Mouse (Mus musculus): ENCODE measurements around the gene Mrto4.
A peak's percentile ranks its signal among the peaks of the same experiment; 100 is the strongest.
"Not testable (repeated sequence)": the region's sequence is repeated elsewhere in the genome, so short reads cannot be mapped to it uniquely, and the experiment has no call there.

Mrto4 gene

DNA sequence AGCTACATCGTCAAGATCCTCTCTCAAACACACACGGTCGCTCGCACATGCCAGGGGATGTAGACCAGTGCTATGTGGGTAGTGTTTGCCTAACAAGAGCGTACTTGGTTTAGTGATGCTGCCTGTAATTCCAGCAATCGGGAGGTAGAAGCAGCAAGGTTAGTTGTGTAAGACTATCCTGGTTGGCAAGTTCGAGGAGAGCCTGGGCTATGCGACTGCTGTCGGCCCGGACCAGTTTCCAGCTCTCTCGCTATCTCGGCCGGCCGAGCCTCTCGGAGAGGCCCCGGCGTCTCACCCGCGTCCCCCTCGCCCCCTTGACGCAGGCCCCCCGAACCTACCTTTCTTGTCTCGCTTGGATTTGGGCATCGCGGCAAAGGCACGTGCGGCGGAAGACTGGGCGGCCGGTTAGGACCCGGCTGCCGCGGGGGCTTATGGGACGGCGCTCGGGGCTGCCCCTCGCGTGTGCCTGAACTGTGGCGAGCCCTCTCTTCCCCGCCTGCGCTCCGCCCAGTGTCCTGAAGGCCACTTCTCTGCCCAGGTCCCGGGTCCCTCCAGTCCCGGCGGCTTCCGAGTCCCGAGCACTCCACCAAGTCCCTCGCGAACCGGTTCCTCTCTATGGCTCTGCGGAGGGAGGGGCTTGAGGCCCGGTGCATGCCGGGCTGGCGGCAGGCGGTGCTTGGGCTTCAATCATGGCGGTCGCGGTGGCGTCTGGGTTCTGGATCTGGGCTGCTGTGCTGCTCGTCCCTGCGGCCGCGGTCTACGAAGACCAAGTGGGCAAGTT lies at the start of gene Mrto4, which contains the start of the genes Emc1 and Ubr4:
Mrto4 (minus strand) TSS at position 646 of the 781 bp plus-strand sequence.
Emc1 (plus strand) TSS at position 657 of the 781 bp plus-strand sequence.
Ubr4 (plus strand) TSS at position 679 of the 781 bp plus-strand sequence.
- DNase-seq (ENCODE audit: low read depth), result peak; percentile 82

DNA sequence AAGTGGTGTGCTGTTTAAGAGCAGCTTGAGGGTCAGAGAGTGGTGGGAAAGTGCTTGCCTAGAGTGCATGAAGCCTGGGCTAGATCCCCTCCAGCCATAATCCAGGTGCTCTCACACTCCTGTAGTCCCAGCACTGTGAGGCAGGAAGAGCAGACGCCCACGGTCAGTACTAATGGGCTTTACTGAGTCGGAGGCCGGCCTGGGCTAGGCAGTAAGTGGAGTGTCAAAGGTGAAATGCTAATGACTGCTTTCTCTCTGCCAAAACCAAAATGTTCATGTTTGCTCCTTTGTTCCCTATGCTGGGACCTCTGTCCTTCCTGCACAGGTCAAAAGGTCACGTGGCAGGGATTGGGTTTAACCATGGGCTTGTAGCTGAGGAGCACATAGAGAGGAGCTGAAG lies 48.1 kb upstream of the Mrto4 start:
- DNase-seq (ENCODE audit: low read depth), result no peak

DNA sequence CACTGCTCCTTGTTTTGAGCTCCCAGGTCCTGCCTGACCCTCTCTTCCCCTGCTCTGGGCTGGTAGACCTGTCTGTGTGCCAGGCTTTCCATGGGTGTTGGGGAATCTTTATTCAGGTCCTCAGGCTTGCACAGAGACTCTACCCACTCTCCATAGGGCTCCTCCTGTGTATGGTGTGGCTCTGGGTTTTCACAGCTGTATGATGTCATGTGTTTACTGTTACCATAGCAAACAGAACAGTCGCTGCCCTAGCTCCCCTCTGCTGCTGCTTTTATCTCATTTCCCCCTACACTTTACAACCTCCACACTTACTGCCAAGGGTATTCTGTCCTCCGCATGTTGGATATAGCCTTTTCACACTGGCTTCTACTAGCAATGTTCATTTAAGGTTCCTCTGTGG lies 43.1 kb upstream of the Mrto4 start:
- DNase-seq (ENCODE audit: low read depth), result no peak

DNA sequence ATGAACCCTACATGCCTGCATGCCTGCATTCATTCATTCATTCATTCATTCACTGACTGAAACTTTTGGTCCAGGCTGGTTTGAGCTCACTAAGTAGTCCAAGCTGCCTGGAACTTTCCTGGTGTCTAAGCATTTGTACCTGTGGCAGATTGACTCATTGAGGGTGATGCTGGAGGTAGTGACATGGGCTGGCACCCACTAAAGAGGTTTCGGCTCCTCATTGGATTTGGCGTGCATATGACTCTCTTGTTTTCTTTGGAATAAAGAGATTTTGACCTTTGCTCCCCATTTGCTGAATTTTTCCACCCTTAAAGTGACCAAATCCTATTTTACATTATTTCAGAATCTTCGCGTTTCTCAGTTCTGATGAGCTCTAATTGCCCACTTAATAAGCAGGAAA lies 37.2 kb upstream of the Mrto4 start:
- no peak for DNase-seq (ENCODE audit: low read depth)

DNA sequence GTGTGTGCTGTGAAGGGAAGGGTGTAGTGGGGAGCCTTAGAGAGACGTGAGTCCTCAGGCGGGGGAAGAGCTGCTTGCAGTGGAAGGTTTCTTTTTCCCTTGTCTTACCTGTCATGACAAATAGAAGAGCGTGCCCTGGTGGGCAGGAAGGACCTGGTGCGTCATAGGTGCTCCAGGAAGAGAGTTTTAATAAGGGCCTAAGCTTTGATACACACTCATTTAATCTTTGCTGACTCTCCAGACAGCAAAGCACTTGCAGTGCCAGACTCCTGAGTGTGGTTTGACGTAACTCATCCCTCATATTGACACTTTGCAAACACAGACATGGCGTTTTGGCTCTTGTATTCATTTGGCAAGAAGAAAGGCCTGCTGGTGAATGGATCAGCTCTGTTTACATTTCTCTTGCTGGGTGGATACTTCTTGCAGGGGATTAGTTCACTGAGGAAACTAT lies 34.5 kb upstream of the Mrto4 start:
- DNase-seq (ENCODE audit: low read depth), result peak; percentile 73

GRCm38 (mm10) chr4:139385841-139386240 lies 33.5 kb upstream of the Mrto4 start:
- DNase-seq (ENCODE audit: low read depth), result not testable (repeated sequence)

DNA sequence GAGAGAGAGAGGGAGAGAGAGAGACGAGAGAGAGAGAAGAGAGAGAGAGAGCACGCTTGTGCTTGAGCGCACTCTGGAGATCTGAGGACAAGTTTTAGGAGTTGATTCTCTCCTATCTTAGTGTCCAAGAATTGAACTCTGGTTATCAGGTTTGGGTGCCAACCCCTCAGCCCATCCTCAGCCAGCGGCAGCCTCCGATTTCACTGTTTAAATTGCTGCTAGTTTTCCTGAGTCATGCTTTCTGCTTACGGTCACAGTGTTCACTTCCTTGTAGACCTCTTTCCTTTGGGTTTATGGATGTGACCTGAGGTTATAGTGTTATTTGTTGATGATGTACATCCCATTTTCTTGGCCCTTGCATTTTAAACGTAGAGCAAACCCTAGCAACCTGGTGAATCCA lies 29.9 kb upstream of the Mrto4 start:
- DNase-seq (ENCODE audit: low read depth), result peak; percentile 2

DNA sequence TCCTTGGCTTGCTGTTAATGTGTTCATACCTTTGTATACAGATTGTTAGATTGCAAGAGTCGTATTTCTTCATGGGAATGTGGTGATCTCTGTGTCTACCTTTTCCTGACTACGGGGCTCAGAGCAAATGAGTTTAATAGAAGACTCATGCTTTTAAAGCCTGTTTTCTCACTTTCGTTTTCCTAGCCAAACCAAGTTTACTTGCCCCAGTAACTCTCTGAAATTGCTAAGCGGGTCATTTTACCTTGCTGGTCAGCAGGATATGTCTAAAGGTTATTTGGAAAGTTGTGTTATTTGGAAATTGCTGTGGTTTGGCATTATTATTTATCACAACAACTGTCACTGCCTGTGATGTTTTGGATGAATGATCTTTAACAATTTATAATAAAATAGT lies 29.1 kb upstream of the Mrto4 start:
- no peak for DNase-seq (ENCODE audit: low read depth)

DNA sequence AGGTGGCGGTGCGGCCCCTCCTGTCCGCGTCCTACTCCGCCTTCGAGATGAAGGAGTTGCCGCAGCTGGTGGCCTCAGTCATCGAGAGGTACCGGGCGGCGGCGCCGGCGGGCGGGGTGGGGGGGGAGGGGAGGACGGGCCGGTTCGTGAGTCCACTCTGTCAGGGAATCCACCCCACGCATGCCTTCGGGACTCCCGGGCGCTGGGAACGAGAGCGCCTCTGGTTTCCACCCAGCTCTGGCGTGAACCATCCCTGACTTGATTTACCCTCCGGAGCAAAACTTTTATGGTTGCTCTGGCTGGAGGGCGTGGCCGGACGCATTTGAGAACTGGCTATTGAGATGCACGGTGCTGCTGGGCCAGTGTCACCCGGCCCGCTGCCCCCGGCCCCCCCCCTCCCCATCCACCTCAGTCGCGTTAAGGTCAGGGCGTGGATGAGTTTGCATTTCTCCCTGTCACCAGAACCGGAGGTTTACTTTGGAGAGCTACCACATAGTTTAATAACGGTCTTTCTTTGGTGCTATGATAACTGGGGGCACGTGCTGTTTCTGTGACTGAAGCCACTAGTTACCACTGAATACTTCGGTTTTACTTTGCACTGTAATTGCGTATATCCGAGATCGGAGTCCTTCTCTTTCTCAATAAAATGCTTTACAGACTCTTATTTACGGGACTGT lies 28.5 kb upstream of the Mrto4 start:
- DNase-seq (ENCODE audit: low read depth), result peak; percentile 2

DNA sequence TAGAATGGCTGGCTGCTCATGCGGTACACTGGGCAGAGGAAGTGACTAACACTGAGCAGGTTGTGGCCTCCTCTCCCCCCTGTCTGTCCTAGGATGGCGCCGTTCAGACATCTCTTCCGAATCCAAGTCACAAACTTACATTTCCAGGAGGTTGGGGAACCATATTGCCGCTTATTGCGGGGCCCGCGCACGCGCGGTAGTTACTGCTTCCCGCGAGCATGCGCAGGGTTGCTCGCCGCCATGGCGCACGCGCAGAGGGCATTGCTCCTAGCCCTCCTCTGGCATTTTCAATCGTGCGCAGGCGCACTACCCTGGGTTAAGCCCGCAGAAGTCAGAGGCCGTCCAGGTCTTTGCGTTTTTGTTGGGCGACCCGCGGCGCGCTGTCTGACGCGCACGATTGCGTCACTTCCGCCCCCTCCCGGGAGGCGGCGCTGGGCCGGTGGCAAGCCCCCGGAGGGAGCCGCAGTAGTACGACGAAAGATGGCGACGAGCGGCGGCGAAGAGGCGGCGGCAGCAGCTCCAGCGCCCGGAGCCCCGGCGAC lies 27.9 kb upstream of the Mrto4 start:
- peak; percentile 98 for DNase-seq (ENCODE audit: low read depth)

DNA sequence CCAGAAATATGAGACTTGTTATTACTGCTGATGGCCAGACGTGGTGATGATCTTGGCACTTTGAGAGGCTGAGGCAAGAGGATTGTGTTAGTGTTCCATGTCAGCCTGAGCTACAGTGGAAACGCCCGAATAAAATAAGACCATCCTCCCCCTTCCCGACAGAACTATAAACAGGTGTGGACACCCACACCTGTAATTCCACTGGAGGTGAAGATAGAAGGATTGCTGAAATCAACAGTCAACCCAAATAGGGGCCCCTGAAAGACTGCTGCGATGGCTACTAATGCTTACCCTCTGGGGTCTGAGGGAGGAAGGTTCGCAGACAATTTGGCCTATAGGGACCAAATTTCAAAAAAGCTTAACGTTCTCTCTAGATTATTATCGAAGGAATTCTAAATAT lies 27.3 kb upstream of the Mrto4 start:
- DNase-seq (ENCODE audit: low read depth), result peak; percentile 31

DNA sequence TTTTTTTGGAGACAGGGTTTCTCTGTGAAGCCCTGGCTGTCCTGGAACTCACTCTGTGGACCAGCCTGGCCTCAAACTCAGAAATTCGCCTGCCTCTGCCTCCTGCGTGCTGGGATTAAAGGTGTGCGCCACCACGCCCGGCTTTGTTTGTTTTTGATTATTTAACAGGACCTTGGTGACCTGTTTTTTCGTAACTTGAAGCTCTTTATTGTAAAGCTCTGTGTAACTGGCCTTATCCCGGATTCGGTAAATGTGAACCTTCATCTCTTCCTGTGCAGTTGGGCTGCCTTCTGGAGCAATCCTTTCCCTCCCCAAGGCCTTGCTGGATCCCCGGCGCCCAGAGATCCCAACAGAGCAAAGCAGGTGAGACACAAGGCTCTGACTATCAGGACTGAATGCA lies 21.2 kb upstream of the Mrto4 start:
- DNase-seq (ENCODE audit: low read depth), result no peak

GRCm38 (mm10) chr4:139373130-139373529 lies 20.8 kb upstream of the Mrto4 start:
- DNase-seq (ENCODE audit: low read depth), result no peak

DNA sequence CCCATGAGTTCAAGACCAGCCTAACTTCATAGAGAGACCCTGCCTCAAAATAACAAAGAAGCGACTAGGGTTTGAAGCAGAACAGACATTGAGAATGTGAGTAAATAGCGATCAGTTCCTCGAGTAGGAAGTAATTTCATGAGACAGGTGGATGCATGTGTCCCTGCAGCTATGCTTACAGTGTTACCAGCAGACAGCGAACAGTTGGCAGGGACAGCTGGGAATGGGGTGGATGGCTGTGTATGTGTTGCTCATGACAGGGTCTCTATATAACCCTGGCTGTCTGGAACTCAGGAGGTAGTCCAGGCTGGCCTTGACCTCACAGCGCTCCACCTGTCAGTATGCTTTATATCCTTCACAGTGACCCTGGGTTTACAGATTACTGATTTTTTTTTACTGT lies 15.7 kb upstream of the Mrto4 start:
- DNase-seq (ENCODE audit: low read depth), result no peak

GRCm38 (mm10) chr4:139367336-139367735 lies 15.0 kb upstream of the Mrto4 start:
- DNase-seq (ENCODE audit: low read depth), result no peak

GRCm38 (mm10) chr4:139360761-139361548 lies 8.6 kb upstream of the Mrto4 start:
- DNase-seq (ENCODE audit: low read depth), result no peak

GRCm38 (mm10) chr4:139357211-139357610 lies 4.8 kb upstream of the Mrto4 start:
- no peak for DNase-seq (ENCODE audit: low read depth)

GRCm38 (mm10) chr4:139352832-139353231 lies 456 bp upstream of the Mrto4 start:
- DNase-seq (ENCODE audit: low read depth), result no peak

DNA sequence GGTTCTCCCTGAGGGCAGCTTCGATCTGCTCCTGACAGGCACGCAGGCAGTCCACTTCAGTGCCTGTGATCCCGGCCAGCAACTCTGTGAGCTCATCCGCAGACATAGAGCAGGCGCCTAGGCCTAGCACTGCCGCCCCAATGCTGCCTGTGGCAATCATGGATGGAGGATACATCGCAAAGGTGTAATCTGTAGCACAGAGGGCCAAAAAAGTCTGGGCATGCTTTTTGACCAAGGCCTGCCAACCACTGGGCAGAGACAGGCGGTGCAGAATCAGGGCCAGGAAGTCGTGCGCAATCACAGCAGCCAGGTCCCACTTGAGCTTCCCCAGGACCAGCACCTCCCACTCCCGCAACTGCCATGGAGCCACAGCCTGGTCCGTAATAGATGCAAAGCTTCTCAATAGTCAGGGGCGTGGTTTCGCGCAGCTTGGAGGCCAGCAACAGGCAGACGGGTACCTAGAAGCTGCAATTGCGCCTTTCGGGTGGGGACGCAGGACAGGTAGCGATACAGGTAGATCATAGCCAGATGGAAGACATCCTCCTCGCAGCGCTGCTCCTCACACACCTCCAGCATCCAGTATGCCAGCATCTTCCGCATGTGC lies 6.9 kb downstream of the Mrto4 start:
- DNase-seq (ENCODE audit: low read depth), result no peak

DNA sequence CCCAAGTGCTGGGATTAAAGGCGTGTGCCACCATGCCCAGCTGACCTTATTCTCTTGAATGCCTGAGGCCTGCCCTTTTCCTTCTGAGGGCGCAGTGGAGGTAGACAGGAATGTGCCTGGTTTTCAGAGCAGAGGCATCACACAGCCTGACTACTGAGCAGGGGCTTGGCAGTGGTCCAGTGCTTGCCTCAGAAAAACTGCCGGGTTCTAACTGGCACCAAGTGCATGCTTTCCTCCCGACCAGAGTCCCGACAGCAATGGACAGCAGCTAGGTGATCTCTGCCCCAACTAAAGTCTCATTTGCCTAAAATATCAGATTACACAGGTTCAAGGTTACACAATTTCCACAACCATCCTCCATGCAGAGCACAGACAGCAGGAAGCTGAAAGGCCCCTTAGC lies 8.7 kb downstream of the Mrto4 start:
- DNase-seq (ENCODE audit: low read depth), result peak; percentile 17

GRCm38 (mm10) chr4:139341556-139342233 lies 10.7 kb downstream of the Mrto4 start:
- no peak for DNase-seq (ENCODE audit: low read depth)

Measured in NIH3T3 (cell line).